Mouse (Mus musculus) ES-CJ7 (cell line): ENCODE data around the gene Vps29.

ENCODE experiments used
- DNase-seq: peaks from one replicate; pipeline ENCODE4 v3.0.0; 2011; ENCODE audit warnings: low read depth, low spot score

Gene Vps29

GRCm38 (mm10) chr5:122353807-122354491 is at the start of gene Vps29, which contains the start of gene Rad9b:
Gene Vps29 (plus strand): TSS chr5:122354369.
Gene Rad9b (minus strand): TSS chr5:122354233.
- peak; percentile 99 for DNase-seq

- DNase-seq = no peak
These were observed 49.6 kb upstream of the Vps29 start for GRCm38 (mm10) chr5:122304541-122304940.

GRCm38 (mm10) chr5:122305472-122305871 is 48.7 kb upstream of the Vps29 start:
- DNase-seq = no peak

- no peak for DNase-seq
These were observed 47.6 kb upstream of the Vps29 start for GRCm38 (mm10) chr5:122306536-122306935.

GRCm38 (mm10) chr5:122310699-122311098 is 43.5 kb upstream of the Vps29 start:
- no peak for DNase-seq

GRCm38 (mm10) chr5:122311692-122312091 is 42.5 kb upstream of the Vps29 start:
- no peak for DNase-seq

GRCm38 (mm10) chr5:122312346-122312745 is 41.8 kb upstream of the Vps29 start:
- no peak for DNase-seq

- no peak for DNase-seq
These were observed 41.1 kb upstream of the Vps29 start for GRCm38 (mm10) chr5:122312942-122313684.

- peak; percentile 38 for DNase-seq
These were observed 39.1 kb upstream of the Vps29 start for GRCm38 (mm10) chr5:122314966-122315667.

- no peak for DNase-seq
These were observed 36.7 kb upstream of the Vps29 start for GRCm38 (mm10) chr5:122317329-122318045.

- DNase-seq = peak; percentile 64
These were observed 36.1 kb upstream of the Vps29 start for GRCm38 (mm10) chr5:122318100-122318499.

GRCm38 (mm10) chr5:122318976-122319375 is 35.2 kb upstream of the Vps29 start:
- peak; percentile 60 for DNase-seq

- DNase-seq = peak; percentile 29
These were observed 34.5 kb upstream of the Vps29 start for GRCm38 (mm10) chr5:122319474-122320204.

- DNase-seq = no peak
These were observed 33.9 kb upstream of the Vps29 start for GRCm38 (mm10) chr5:122320205-122320781.

- DNase-seq = no peak
These were observed 30.6 kb upstream of the Vps29 start for GRCm38 (mm10) chr5:122323523-122323922.

- no peak for DNase-seq
These were observed 29.3 kb upstream of the Vps29 start for GRCm38 (mm10) chr5:122324608-122325431.

- DNase-seq = no peak
These were observed 28.7 kb upstream of the Vps29 start for GRCm38 (mm10) chr5:122325477-122325876.

GRCm38 (mm10) chr5:122327283-122327682 is 26.9 kb upstream of the Vps29 start:
- DNase-seq = no peak

- DNase-seq = no peak
These were observed 23.9 kb upstream of the Vps29 start for GRCm38 (mm10) chr5:122330269-122330668.

- no peak for DNase-seq
These were observed 19.5 kb upstream of the Vps29 start for GRCm38 (mm10) chr5:122334682-122335081.
